Mouse (Mus musculus): ENCODE results near the gene St6galnac3. TPM values are rescaled to one million over a fixed set of nuclear protein-coding genes. Genes with fewer than 3 reads are reported as not detected.

Gene St6galnac3
- polyA plus RNA-seq, 1 experiment from 2014 or later, result 8.5 TPM

GRCm38 (mm10) chr3:153674359-153674758 is 50.6 kb downstream of the St6galnac3 start:
- Histone ChIP-seq H3K9me3 (ENCODE audit: control insufficient read depth) (no peaks in the 10 kb centered on the region), H3K27ac (ENCODE audit: low read depth, low read length) (no peak overlapping the region), H3K9ac (ENCODE audit: low read depth, low read length) (no peak overlapping the region), H3K4me1 (replicated peaks; ENCODE audit: control insufficient read depth, insufficient read depth, low read length) (no peaks in the 10 kb centered on the region), H3K4me2 (replicated peaks; ENCODE audit: low read depth) (no peak overlapping the region), H3K27me3 (replicated peaks; ENCODE audit: control insufficient read depth, insufficient read depth, low read length) (no peaks in the 10 kb centered on the region), H3K36me3 (ENCODE audit: control insufficient read depth, insufficient read depth) (no peaks in the 10 kb centered on the region), H3K4me3 (ENCODE audit: low read depth, low read length) (no peak overlapping the region)
- TF ChIP-seq CTCF (IDR thresholded peaks at IDR 0.05; ENCODE audit: low read depth), result no peak
- no peak for ATAC-seq
- 79% methylated on average over 8 of the region's 8 CpGs for WGBS

GRCm38 (mm10) chr3:153673451-153673850 is 51.5 kb downstream of the St6galnac3 start:
- no peak for TF ChIP-seq CTCF (IDR thresholded peaks at IDR 0.05; ENCODE audit: low read depth)

GRCm38 (mm10) chr3:153670953-153671674 is 53.9 kb downstream of the St6galnac3 start:
- no peaks in the 10 kb centered on the region for H3K27me3 ChIP-seq (replicated peaks; ENCODE audit: control insufficient read depth, insufficient read depth, low read length)
- no peaks in the 10 kb centered on the region for H3K4me1 ChIP-seq (replicated peaks; ENCODE audit: control insufficient read depth, insufficient read depth, low read length)
- no peak overlapping the region for H3K9ac ChIP-seq (ENCODE audit: low read depth, low read length)
- H3K4me3 ChIP-seq (ENCODE audit: low read depth, low read length), result no peak overlapping the region
- H3K27ac ChIP-seq (ENCODE audit: low read depth, low read length), result no peak overlapping the region
- H3K4me2 ChIP-seq (replicated peaks; ENCODE audit: low read depth), result no peak overlapping the region
- H3K36me3 ChIP-seq (ENCODE audit: control insufficient read depth, insufficient read depth), result no peaks in the 10 kb centered on the region
- no peaks in the 10 kb centered on the region for H3K9me3 ChIP-seq (ENCODE audit: control insufficient read depth)
- WGBS, result 84% methylated on average over 10 of the region's 10 CpGs
- ATAC-seq, result no peak
- no peak for TF ChIP-seq CTCF (IDR thresholded peaks at IDR 0.05; ENCODE audit: low read depth)

More at GRCm38 (mm10) chr3:153673451-153673850, 51.5 kb downstream of the St6galnac3 start:
- Histone ChIP-seq H3K4me3 (ENCODE audit: low read depth, low read length) (no peak overlapping the region), H3K27me3 (replicated peaks; ENCODE audit: control insufficient read depth, insufficient read depth, low read length) (no peaks in the 10 kb centered on the region), H3K4me1 (replicated peaks; ENCODE audit: control insufficient read depth, insufficient read depth, low read length) (no peaks in the 10 kb centered on the region), H3K9ac (ENCODE audit: low read depth, low read length) (no peak overlapping the region), H3K9me3 (ENCODE audit: control insufficient read depth) (no peaks in the 10 kb centered on the region), H3K36me3 (ENCODE audit: control insufficient read depth, insufficient read depth) (no peaks in the 10 kb centered on the region), H3K4me2 (replicated peaks; ENCODE audit: low read depth) (no peak overlapping the region), H3K27ac (ENCODE audit: low read depth, low read length) (no peak overlapping the region)
- 78% methylated on average over 12 of the region's 12 CpGs for WGBS
- ATAC-seq, result no peak

- Histone ChIP-seq H3K27me3 (replicated peaks; ENCODE audit: control insufficient read depth, insufficient read depth, low read length) (no peaks in the 10 kb centered on the region), H3K4me3 (ENCODE audit: low read depth, low read length) (no peak overlapping the region), H3K9ac (ENCODE audit: low read depth, low read length) (no peak overlapping the region), H3K4me1 (replicated peaks; ENCODE audit: control insufficient read depth, insufficient read depth, low read length) (no peaks in the 10 kb centered on the region), H3K36me3 (ENCODE audit: control insufficient read depth, insufficient read depth) (no peaks in the 10 kb centered on the region), H3K9me3 (ENCODE audit: control insufficient read depth) (no peaks in the 10 kb centered on the region), H3K4me2 (replicated peaks; ENCODE audit: low read depth) (no peak overlapping the region), H3K27ac (ENCODE audit: low read depth, low read length) (no peak overlapping the region)
- ATAC-seq, result no peak
- TF ChIP-seq CTCF (IDR thresholded peaks at IDR 0.05; ENCODE audit: low read depth), result no peak
- 77% methylated on average over 13 of the region's 13 CpGs for WGBS
Measured at GRCm38 (mm10) chr3:153669737-153670435, 55.1 kb downstream of the St6galnac3 start.

- TF ChIP-seq CTCF (IDR thresholded peaks at IDR 0.05; ENCODE audit: low read depth), result no peak
- Histone ChIP-seq H3K36me3 (ENCODE audit: control insufficient read depth, insufficient read depth) (no peaks in the 10 kb centered on the region), H3K4me3 (ENCODE audit: low read depth, low read length) (no peak overlapping the region), H3K4me1 (replicated peaks; ENCODE audit: control insufficient read depth, insufficient read depth, low read length) (no peaks in the 10 kb centered on the region), H3K9me3 (ENCODE audit: control insufficient read depth) (no peaks in the 10 kb centered on the region), H3K9ac (ENCODE audit: low read depth, low read length) (no peak overlapping the region), H3K4me2 (replicated peaks; ENCODE audit: low read depth) (no peak overlapping the region), H3K27me3 (replicated peaks; ENCODE audit: control insufficient read depth, insufficient read depth, low read length) (no peaks in the 10 kb centered on the region), H3K27ac (ENCODE audit: low read depth, low read length) (no peak overlapping the region)
- no peak for ATAC-seq
- 82% methylated on average over 8 of the region's 8 CpGs for WGBS
Measured at GRCm38 (mm10) chr3:153669329-153669728, 55.6 kb downstream of the St6galnac3 start.

- 75% methylated on average over 21 of the region's 21 CpGs for WGBS
- Histone ChIP-seq H3K4me1 (replicated peaks; ENCODE audit: control insufficient read depth, insufficient read depth, low read length) (no peaks in the 10 kb centered on the region), H3K36me3 (ENCODE audit: control insufficient read depth, insufficient read depth) (no peaks in the 10 kb centered on the region), H3K9ac (ENCODE audit: low read depth, low read length) (no peak overlapping the region), H3K9me3 (ENCODE audit: control insufficient read depth) (no peaks in the 10 kb centered on the region), H3K27me3 (replicated peaks; ENCODE audit: control insufficient read depth, insufficient read depth, low read length) (no peaks in the 10 kb centered on the region), H3K27ac (ENCODE audit: low read depth, low read length) (no peak overlapping the region), H3K4me2 (replicated peaks; ENCODE audit: low read depth) (no peak overlapping the region), H3K4me3 (ENCODE audit: low read depth, low read length) (no peak overlapping the region)
- no peak for ATAC-seq
- TF ChIP-seq CTCF (IDR thresholded peaks at IDR 0.05; ENCODE audit: low read depth), result no peak
Measured at GRCm38 (mm10) chr3:153668447-153669290, 56.3 kb downstream of the St6galnac3 start.

Data from intestine, postnatal 0 days (tissue).